Mouse (Mus musculus) erythroid progenitor cell, adult 5-6 weeks (primary cell): ENCODE results near the gene Prlh. TPM values are rescaled to one million over a fixed set of nuclear protein-coding genes. Genes with fewer than 3 reads are reported as not detected.

ENCODE experiments used
- ATAC-seq: replicated peaks from 2 replicates; pipeline ENCODE4 v1.8.0; 2016; ENCODE audit warnings: moderate number of reproducible peaks, mild to moderate bottlenecking, moderate TSS enrichment, inconsistent platforms; ENCODE audit not compliant: poor library complexity, low FRiP score, severe bottlenecking
- total RNA-seq, 2 experiments: library from RNA; stranded (forward) in 1 of 2; stranded (reverse) in 1 of 2; fragments of 150-400 nt in 1 of 2; fragments of 186-747, 209-891 nt in 1 of 2; gene quantifications; 2 replicates each; pipeline versions ENCODE4 v1.2.3 to v1.2.4; 2015 to 2017; ENCODE audit warnings: low replicate concordance in 2 of 2

Prlh gene
- total RNA-seq, 2 experiments from 2014 or later: not detected

DNA sequence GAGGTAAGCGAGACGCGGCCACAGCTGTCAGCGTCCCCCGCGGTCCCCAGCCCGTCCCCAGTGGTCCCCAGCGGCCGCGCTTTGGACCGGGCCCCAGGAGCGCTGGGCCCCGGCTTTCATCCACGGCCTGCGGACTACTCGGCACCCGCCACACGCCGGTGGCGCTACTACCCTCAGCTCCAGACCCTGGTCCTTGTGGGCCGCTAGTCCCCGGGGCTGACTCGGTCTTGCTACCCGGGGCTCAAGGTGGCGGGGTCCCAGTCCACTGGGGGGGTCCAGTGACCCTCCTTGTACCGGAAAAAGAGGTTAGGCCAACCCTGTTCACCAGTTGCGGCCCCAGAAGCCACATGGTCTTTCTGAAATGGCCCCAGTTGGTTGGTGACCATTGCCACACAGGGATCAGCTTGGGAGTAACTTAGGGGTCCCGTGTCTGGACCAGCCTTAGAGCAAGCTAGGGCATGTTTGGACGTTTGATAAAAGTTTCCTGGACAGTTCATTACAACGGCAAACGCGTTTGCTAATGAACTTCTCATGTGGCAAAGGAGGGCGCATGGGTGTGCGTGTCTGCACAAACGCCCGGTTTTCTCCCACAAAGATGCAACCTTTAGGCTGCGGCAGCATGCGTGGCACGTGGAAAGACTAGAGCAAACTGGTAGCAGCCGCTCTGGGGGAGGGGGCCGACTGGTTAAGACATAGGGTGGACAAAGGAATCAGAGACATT is 46.1 kb downstream of the Prlh start:
- no peak for ATAC-seq

DNA sequence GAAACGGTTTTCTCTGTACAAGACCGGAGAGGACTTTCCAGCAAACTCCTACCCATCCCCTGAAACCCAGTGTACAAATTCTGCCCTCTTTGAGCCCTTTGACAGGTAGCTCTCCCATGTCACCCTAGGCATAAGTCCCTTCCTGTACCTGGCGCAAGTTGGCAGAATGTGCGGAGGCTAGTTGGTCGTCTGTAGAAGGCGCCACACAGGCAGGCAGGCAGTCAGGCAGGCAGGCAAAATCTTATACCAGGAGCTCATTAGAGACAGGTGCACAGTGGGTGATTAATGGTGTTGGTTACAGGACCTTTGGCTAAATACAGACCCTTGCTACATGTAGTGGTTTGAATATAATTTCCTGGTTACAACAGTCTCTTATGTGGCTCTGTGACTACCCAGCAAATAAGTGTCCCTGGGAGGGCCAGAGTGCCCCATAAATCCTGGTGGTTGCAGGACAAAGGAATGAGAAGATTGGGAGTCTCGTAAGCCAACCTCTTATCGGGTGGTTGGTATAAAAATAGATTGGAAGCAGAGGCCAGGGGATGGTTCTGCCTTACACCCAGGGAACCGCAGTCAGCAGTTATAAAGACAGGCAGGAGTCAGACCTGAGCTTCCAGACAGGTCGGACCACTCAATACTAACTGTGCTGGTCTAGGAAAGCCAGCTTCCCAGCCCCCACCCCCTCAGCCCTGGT is 47.1 kb downstream of the Prlh start:
- no peak for ATAC-seq

DNA sequence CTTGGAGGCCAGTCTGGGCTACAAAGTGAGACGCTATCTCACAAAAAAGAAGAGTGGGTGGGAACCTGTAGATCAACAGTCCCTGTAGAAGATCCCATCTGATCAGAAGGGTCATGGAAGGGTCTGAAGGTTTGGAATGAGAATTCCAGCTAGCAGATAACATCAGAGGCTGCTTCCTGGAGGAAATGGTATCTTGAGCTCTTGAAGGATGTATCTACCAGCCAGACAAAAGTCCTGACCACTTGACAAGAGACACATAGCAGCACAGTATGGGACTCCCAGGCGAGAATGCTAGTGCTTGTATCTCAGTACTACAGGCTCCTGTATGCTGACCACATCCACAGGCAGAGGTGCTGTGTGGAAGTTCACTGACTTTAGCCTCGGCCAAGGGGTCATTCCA is 48.2 kb downstream of the Prlh start:
- ATAC-seq: no peak

DNA sequence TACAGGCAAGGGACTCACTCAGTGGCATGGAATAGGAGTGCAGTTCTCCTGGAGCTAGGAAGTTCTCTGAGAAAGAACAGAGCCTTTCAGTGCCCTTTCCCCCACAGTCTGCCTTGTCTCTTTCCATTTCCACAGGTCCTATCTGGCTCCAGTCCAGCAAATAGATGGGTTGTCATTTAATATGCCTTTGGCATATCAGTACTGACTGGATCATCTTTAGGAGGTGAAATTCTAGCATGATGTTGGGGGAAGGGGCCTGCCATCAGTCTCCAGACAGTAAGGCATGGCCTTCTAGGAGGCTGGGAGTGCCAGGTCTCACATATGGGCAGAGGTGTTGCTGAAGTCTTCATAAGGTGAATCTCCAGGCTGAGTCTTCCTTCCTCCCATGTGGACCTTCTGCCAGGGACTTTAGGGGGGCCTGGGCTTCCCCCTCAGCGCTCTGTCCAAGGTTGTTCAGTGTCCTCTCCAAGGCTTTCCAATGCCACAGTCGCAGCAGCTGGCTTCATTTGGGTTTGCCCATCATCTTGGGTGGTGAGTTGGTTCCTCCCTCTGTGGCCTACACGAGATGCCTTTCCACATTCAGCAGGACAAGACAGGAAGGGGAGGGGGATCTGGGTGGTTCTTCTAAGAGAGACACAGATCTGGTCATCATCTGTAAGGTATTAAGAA is 49.1 kb downstream of the Prlh start:
- no peak for ATAC-seq

DNA sequence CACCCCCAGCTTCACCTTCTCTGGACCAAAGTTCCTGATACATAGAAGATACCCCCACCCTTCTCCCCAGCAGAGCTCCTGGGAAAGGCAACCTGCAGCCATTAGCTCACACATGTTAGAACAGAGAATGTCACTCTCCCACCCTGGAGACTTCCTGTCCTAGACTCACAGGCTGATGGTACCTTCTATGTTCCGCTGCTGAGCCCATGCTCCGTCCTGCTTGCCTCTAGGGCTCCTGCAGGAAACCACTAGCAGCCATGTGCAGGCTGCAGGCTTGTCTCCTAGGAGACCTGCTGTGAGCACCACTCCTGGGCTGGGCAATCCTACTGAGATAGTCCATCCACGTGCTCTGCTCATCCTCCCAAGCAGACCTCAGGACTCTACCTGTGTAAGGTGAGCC is 49.7 kb downstream of the Prlh start:
- ATAC-seq: no peak

Other genes with a start within 250 kb of the Prlh start
- gene Col6a3, start 109.1 kb upstream of the Prlh start, total RNA-seq (2015; ENCODE audit: low replicate concordance): not detected in 2 replicates
- 0.13 TPM in 1 of 2 replicates, not detected in the other for gene Col6a3, start 109.1 kb upstream of the Prlh start, total RNA-seq (2017; ENCODE audit: low replicate concordance)
- not detected in 2 replicates for gene Mlph, start 38.0 kb upstream of the Prlh start, total RNA-seq (2015; ENCODE audit: low replicate concordance)
- gene Mlph, start 38.0 kb upstream of the Prlh start, total RNA-seq (2017; ENCODE audit: low replicate concordance): not detected in 2 replicates
- gene Rab17, start 16.6 kb downstream of the Prlh start, total RNA-seq (2015; ENCODE audit: low replicate concordance): not detected in 2 replicates
- not detected in 2 replicates for gene Rab17, start 16.6 kb downstream of the Prlh start, total RNA-seq (2017; ENCODE audit: low replicate concordance)
- 21.0 and 28.1 TPM in 2 replicates for gene Lrrfip1, start 45.6 kb downstream of the Prlh start, total RNA-seq (2015; ENCODE audit: low replicate concordance)
- 17.1 and 22.1 TPM in 2 replicates for gene Lrrfip1, start 45.6 kb downstream of the Prlh start, total RNA-seq (2017; ENCODE audit: low replicate concordance)
- 29.3 and 31.4 TPM in 2 replicates for gene Rbm44, start 192.0 kb downstream of the Prlh start, total RNA-seq (2015; ENCODE audit: low replicate concordance)
- gene Rbm44, start 192.0 kb downstream of the Prlh start, total RNA-seq (2017; ENCODE audit: low replicate concordance): 34.1 and 71.5 TPM in 2 replicates
- gene Ramp1, start 226.7 kb downstream of the Prlh start, total RNA-seq (2015; ENCODE audit: low replicate concordance): 13.0 and 15.9 TPM in 2 replicates
- 5.4 and 10.9 TPM in 2 replicates for gene Ramp1, start 226.7 kb downstream of the Prlh start, total RNA-seq (2017; ENCODE audit: low replicate concordance)